Mouse (Mus musculus) spleen, postnatal 14 days (tissue): ENCODE measurements around the gene Fars2.

ENCODE experiments used
- DNase-seq, 2 experiments: peaks; one replicate each; pipeline ENCODE4 v3.0.0; 2021 to 2022; ENCODE audit warnings: low spot score in 2 of 2

Fars2 gene

GRCm38 (mm10) chr13:36576781-36577180 lies 459.6 kb downstream of the Fars2 start:
- no peak for DNase-seq

- no peak for DNase-seq
Observed at GRCm38 (mm10) chr13:36577916-36578568, 460.8 kb downstream of the Fars2 start.

DNA sequence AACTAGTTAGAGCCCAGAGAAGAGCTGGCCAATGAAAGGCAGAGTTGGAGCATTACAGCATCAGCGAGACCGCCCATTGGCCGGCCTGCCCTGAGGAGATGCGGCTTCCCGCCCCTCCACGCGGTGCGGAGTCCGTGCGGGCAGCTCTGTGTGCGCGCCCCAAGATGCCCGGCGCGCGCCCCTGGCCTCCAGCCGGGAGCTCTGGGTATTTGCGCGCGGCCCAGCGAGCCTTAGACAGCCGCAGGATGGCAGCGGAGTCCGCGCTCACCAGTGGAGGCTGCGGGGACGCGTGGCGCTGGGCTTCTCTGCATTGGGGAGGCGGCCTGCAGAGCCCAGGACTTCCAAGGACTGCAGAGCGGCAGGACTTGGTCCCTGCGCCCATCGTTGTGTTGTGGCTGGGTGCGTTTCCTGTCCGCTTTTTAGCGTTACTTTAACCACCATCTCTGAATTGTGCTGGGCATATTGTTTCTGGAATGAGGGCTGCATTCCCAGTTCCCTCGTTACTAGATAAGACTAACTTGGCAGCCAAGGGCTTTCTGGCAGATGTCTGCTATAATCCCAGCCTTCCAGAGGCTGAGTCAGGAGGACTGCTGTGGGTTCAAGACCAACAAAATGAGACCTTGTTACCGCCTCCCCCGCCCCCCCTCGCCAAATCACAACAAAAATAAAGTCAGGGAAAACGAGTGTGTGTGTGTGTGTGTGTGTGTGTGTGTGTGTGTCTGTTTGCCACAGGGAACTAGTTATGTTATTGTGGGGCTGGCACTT lies 461.5 kb downstream of the Fars2 start:
- no peak for DNase-seq

DNA sequence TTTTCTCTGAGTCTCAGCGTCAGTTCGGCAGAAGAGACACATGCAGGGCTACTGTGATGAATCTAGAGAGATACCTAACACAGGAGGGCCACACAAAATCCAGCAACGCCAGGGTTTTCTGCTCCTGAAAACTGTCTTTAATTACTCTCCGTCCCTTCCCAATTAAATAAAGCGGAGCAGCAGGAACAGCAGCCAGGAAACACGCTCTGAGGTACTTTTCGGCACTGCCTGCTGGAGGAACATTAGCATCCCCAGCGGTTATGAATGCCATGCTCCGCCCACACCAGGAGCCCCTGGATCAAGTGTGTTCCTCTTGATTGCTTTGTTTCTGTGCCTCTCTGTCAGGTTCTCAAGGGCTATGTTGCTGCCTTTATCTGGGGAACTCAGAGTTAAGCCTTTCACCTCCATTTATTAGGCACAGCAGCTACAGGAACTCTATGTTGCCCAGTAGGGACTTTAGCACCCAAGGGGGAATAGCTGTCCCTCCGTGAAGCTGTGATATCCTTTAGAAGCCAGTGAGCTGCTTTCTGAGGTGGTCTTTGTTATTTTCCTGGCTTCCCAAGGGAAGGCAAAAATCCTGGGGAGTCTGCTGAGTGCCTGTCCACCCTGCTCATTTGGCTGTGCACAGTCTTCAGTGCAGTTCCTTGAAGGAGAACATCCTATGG lies 465.3 kb downstream of the Fars2 start:
- no peak for DNase-seq

DNA sequence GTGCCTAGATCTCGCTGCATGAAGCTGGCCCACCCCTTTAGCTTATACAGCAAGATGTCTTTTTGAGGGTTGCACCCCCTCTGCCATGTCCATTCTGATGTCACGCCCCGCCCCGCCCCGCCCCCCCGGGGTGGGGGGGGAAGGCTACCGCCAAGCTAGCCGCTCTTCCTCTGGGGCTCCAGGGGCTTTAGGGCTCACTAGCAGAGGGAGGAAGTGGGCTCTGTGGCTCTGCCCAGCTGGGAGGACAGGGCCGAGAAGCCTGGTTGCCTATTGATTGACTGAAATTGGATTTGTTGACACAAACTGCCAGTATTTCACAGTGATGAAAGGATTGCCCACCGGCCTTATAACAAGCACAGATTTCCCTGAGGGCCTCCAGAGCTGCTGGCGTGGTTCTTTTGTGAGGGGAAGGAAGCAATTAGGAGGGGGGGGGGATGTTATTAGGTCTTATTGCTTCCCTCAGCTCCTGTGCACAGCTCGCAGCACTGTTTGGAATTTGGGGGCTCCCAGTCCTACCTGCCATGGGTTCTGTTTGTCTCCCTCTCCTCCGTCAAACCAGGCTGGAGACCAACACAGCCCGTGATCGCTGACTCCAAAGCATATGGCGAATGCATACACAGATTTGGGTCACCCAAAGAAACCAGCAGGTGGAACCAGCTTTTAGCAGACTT lies 466.4 kb downstream of the Fars2 start:
- no peak for DNase-seq

GRCm38 (mm10) chr13:36584197-36584596 lies 467.0 kb downstream of the Fars2 start:
- no peak for DNase-seq

- DNase-seq: no peak
Observed at GRCm38 (mm10) chr13:36589092-36589491, 471.9 kb downstream of the Fars2 start.

DNA sequence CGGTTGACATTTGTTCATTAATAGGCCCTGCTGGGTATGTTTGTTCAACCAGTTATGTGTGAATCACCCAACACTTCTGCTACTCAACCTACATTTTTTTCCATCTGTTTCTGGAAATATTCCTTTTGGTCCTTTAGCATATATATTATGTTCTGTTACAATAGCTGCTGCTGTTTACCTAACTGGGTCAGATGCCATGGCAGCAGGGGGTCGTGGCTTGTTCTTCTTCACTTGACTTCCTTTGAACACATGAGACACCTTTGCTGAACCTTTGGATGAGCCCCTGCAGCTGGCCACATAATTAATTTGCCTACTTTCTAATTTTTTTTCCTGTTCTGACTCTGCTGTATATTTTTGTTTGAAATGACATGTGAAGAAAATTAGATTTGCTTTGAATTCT lies 475.1 kb downstream of the Fars2 start:
- no peak for DNase-seq

- no peak for DNase-seq
Observed at GRCm38 (mm10) chr13:36606717-36607116, 489.5 kb downstream of the Fars2 start.

- no peak for DNase-seq
Observed at GRCm38 (mm10) chr13:36607871-36608270, 490.7 kb downstream of the Fars2 start.

DNA sequence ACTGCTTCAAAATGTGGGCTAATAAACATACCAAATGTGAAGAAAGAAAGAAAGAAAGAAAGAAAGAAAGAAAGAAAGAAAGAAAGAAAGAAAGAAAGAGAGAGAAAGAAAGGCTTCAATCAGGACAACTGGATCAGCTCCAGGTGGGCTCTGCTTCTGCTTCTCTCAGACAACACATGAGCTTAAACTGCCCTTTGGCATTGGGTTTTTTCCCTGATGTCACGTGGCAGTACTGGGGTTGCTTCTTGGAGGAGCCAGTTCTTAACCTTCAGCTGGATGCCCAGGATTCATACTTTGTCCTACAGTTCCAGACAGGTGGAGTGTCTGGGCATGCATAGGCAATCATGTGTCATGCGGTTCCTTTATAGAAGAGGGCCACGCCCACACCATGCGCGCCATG lies 493.2 kb downstream of the Fars2 start:
- no peak for DNase-seq

DNA sequence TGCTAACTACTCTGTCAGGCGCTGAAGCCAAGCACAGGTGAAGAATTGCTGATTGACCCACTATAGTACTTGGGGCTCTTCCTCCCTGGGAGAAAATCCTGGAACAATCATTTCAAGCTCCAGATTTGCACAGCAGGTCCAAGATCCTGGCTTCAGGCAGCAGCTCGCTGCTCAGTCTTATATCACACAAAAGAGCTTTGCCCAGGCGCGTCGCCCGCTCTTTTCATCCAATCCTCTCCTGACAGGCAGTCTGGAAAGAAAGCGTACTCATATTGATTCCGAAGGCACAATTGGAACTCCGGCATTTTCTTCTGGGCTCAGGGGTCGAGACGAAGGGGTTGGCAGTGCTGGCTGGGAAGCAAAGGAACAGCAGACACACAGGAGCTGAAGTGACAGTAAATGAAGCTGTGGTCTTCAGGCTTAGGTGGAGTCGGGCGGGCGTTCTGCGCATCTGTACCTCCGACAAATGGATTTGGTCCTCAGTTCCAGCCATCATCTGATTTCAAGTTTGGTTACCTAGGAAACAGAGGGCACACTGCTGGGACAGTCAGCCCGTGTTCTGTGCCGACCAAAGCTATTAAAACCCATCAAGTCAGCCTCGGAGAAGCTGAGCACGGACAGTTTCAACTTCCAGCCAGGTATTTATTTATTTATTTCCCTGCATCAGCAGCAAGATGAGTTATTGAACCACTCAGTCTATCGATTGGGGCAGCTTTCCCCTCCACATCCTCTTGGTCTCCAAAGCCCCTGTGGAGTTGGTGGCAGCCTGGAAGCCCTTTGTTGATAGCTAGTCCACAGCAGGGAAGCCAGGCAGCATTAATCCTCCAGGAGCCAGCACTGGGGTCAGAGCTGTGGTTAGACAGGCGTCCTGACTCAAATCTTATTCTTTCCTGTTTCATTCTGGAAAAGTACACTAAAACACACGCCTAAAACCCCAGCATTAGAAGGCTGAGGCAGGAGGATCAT lies 495.9 kb downstream of the Fars2 start:
- DNase-seq: no peak

DNA sequence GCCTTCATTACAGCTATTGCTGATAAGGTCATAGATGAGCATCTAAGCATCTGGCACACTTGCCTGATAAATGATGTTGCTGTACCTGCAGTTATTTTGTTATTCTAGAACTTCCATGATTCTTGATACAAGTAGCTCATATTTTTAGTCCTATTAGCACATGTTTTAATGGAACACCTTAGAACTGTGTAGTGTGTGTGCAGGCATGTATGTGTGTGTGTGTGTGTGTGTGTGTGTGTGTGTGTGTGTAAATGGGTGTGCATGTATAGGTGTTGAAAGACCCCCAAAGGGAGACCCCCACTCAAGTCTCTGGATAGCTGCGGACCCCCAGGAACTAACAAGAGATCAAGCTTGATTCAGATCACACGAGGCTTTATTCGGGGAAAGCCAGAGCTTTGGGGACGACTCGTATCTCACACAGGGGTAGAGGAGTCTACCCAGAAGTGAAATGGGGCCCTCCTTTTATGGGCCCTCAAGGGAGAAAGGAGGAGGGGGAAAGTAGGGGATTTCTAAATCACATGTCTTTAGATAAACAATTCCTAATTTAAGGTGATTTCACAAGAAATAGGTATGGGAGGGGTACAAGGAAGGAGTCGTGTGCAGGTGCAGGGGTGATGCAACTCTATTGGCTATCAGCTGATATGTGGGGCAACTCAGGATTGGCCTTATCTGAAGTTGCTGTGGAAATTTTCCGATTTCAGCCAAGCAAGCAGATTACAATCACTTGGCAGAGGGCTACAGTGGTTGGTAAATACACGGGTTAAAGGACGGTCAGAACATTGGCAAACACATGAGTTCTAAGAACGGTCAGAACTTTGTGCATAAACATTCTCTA lies 503.5 kb downstream of the Fars2 start:
- no peak for DNase-seq

- no peak for DNase-seq
Observed at GRCm38 (mm10) chr13:36621333-36621659, 504.1 kb downstream of the Fars2 start.

- no peak for DNase-seq
Observed at GRCm38 (mm10) chr13:36623556-36623955, 506.3 kb downstream of the Fars2 start.

DNA sequence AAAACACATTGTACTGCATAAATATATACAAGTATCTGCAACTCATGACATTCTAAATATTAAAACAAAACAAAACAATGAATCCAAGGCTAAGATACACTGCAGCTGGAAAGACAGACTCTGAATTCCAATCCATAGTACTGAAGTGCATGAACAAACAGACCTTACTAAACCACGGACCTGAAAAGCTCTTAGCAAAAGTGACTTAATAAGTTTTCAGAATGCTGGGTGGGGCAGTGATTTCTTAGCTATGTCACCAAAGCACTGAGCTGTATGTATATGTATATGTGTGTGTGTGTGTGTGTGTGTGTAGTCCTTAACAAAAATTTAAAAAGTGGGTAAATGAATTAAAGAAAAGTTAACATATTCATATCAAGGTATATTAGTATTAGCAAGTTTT lies 511.9 kb downstream of the Fars2 start:
- DNase-seq: no peak

- no peak for DNase-seq
Observed at GRCm38 (mm10) chr13:36648257-36648656, 531.0 kb downstream of the Fars2 start.

DNA sequence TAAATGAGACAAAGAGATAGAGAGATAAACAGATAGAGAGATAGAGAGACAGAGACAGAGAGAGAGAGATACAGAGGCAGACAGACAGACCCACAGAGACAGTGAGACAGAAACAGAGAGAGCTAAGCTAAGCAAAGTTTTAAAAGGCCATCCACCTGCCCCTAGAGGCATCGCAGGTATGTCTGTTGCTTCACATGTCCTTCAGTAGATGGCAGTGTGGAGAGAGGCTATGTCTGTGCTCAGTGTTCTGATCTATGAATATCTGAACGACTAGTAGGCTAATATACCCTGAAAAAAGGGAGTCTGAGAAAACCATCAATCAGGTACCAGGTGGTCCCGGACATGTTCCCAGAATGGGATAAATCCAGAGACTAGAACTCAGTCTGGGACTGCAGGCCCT lies 537.0 kb downstream of the Fars2 start:
- no peak for DNase-seq

DNA sequence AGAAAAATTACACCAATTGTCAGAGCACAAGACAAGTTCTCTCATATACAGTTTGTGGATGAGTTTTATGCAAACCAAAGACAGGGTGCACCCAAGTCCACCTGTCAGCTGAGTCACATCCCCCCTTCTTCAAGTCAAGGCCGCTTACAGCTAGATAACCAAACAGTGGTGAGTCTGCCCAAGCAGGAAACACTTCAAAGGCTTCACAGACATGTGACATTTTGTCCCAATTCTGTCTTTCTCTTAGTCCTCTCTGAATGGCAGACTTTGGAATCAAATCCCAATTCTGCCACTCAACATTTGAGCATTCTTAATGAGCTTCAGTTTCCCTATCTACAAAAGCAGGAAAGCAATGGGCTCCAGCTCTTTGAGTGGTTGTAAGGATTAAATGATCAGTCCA lies 562.1 kb downstream of the Fars2 start:
- DNase-seq: no peak

DNA sequence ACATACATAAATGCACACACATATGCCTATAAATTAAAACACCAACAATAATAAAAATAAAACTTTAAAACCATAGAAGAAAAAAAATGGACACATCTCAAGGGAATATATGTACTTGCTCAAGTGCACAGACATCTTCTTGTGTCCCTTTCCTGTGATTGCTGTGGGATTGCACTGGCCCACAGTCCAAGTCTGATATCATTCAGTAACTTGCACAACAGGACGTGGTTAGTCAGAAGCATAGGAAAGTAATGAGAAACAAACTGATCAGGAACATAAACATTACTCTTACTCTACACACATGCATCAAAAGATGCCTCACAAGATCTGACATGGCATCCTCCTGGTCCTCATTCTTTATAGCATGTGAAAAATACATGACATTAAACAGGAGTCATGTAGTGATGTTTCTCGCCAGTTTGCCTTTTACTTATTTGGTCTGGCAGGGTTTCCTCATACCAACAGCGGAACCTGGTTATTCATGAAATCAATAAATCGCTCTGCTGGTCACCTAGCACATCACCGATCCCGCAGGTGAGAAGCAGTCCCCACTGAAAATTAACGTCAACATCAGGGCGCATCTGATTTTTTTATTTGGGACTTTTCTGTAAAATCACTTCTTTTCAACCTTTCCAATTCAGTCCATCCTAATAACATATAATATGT lies 563.6 kb downstream of the Fars2 start:
- DNase-seq: no peak
